Mouse (Mus musculus): ENCODE measurements around the gene Aldh4a1. TPM values are rescaled to one million over a fixed set of nuclear protein-coding genes. Genes with fewer than 3 reads are reported as not detected.

Aldh4a1 gene
- 10 to 100 TPM; 84.7 to 90.8 TPM for total RNA-seq (2021)
- long read RNA-seq, experiment 1, transcript Aldh4a1-201 (15 exons, 3,382 nt) = major isoform, 70 of 117 reads
- long read RNA-seq, experiment 1, partial matches to known transcripts = 41 of 117 reads
- long read RNA-seq, experiment 1, other reads (novel, unspliced or antisense) = 6 of 117 reads
- long read RNA-seq, experiment 2, transcript Aldh4a1-201 (15 exons, 3,382 nt) = major isoform, 32 of 58 reads
- long read RNA-seq, experiment 2, partial matches to known transcripts = 24 of 58 reads
- long read RNA-seq, experiment 2, other reads (novel, unspliced or antisense) = 2 of 58 reads

DNA sequence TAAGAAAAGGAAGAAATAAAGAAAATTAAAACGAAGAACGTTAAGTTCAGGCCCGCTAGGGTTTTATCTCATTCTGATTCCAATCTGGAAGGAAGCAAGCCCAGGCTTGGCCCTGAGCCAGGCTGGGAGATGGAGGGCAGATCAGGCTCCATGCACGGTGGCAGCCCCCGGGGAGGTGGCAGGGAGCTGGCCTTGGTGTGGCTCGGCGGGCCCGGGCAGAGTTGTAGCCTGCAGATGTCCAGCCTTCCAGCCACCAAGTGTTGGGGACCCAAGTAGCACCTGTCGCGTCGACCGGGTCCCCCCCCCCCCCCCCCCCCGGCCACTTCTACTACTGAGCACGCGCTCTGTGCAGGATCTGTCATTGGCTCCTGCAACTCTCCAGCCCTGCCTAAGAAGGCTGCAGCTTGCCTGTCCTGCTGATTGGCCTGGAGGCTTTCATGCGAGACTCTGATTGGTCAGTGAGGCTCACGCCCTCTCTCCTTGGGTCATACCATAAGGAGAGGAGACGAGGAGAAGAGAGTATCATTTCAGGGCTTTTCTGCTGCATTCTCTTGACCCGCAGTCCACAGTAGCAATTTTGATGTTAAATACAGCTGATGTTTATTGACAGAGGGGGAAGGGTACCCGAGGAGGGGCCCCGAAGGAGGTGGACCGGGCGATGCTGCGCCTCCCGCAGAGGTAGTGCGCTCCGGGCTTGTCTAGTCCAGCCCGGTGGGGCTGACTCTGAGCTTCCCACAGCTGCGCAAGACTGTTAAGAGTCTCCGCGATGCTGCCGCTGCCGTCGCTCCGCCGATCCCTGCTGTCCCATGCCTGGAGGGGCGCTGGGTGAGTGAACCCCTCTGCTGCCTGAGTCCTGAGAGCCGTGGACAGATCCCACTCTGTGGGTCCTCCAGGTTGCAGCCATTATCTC is at the start of gene Aldh4a1:
TSS of gene Aldh4a1 (plus strand) at position 494 of the 910 bp plus-strand sequence.
- peak; percentile 91 to 97 for DNase-seq

DNA sequence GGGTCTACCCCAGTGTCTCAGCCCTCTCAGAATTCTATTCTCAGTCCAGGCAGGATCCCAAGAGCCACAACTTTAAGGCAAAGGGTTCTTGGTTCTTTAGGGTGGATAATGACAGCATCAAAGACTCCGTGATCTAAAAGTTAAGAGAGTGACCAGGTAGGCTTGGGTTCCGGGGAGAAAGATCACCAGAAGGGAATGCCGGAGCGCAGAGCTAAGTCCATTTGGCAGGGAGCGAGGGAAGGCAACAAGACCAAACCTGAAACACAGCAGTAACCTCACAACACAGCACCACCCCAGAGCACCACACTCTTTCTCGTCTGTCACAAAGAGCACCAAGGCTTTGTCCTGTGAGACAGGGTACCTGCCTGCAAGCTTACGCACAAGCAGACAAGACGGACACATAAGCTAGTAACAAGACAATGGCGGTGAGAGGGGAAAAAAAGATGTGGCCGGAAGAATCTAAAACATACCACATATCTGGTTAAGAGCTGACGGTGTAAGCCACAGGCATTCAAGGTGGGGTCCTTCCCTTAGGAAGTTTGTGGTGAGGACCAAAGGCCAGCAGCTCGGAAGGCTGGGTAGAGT is 49.6 kb upstream of the Aldh4a1 start:
- no peak for DNase-seq

DNA sequence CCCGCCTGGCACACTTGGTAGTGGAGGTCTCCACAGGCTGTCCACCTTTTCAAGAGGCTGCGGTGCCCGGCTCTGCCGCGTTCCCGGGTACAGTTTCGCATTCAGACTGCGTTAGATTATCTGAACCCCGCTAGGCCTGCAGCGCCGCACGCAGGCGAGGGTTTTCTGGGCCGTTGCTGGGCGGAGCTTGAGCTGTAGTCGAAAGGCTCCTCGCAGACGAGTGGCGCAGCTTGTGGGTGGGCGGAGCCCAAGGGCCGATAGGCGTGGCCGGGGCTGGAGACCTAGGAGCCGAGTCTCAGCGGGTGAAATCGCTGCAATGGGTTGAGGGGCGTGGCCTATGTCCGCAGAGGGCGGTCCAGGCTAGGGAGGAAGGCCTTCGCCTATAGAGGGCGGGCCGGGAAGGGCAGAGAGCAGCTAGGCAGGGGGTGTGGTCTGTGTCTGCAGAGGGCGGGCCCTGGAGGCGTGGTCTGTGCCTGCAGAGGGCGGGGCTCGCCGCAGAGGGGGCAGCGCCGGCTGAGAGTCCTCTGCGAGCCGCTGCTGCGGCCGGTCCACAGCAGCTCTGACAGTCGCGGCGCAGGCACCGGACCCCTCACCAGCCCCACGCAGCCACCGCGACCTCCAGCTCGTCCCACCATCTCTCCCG is 48.4 kb upstream of the Aldh4a1 start:
- peak; percentile 99 to 100 for DNase-seq

- DNase-seq = peak in 1 of 2 experiments; percentile 63
These were observed 47.6 kb upstream of the Aldh4a1 start for GRCm38 (mm10) chr4:139574799-139575672.

- DNase-seq = peak in 1 of 2 experiments; percentile 47
These were observed 47.0 kb upstream of the Aldh4a1 start for GRCm38 (mm10) chr4:139575673-139576003.

DNA sequence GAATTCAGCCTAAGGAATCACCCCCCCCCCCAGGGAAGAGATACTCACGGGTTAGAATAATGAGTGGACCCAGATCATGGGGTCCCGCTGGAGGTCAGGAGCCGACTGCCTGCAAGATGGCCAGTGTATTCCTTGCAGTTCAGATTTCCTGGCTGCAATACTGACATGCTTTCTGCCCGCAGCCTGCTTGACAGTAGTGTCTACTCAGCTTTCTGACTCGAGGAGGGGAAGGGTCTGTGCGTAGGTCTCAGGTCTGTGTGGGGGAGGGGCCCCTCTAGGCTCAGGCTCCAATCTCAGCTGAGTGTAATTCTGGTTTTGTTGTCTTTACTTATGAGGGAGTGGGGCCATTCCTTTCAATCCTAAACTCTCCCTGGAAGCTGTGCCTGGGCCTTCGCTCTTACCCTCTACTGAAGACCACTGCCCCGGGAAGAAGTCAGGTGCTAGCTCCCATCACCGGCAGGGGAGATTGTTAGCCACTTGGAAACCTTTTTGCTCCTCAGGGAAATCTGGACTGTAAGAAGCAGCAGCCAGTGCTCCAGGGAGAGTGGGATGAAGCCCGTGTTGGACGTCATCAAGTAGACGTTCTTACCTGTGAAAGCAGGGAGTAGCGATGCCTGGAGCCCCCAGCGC is 46.3 kb upstream of the Aldh4a1 start:
- peak in 1 of 2 experiments; percentile 15 for DNase-seq

GRCm38 (mm10) chr4:139577006-139577405 is 45.7 kb upstream of the Aldh4a1 start:
- peak in 1 of 2 experiments; percentile 13 for DNase-seq

- DNase-seq = no peak
These were observed 44.3 kb upstream of the Aldh4a1 start for GRCm38 (mm10) chr4:139578389-139578788.

DNA sequence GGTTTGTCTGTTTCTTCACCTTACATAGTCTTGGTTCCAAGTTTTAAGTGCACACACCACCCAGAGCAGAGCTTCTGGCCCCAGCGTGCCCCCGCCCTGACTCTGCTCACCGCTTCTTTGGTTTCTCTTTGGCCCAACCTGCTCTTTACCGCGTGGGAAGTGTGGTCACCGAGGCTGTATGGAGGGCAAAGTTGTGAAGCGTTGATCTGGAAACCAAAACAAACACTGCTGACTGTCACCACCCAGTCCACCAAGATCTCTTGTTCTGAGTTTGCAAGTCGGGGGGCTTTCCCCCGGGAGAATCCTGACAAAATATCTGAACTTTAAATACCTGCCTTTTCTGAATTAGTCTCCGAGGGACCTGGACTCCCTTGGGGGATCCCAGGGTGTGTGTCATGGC is 43.7 kb upstream of the Aldh4a1 start:
- DNase-seq = no peak

GRCm38 (mm10) chr4:139579466-139579865 is 43.2 kb upstream of the Aldh4a1 start:
- peak in 1 of 2 experiments; percentile 29 for DNase-seq

DNA sequence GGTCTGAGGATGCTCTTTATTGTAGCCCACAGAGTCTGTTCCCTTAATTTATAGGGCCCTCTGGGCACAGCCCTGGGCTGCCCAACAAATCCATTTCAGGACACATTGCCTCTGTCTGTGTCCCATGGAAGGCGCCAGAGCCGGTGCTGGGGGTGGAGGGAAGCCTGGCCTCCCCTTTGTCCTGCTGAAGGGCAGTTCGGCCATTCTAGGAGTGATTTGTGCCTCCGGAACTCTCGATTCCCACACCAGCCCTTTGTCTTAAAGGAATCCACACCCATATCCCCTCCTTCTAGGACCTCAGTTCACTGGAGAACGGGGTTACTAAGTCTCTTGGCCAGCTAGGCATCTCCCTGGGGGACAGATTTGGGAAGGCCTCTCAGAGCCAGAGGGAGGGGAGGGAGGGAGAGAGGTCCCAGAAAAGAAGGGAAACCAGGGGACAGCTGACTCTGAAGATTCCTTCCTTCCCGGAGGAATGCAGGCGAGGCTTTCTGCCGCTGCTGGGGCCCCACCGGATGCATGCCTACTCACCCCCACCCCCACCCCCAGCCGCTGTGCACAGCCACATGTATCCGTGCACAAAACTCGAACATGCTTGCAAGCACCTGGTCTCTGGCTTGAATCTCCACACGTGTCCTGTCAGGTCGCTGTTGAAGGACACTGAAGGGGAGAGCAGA is 41.9 kb upstream of the Aldh4a1 start:
- peak; percentile 73 to 74 for DNase-seq

GRCm38 (mm10) chr4:139581427-139582051 is 41.1 kb upstream of the Aldh4a1 start:
- peak; percentile 56 to 57 for DNase-seq

GRCm38 (mm10) chr4:139582346-139582745 is 40.3 kb upstream of the Aldh4a1 start:
- peak in 1 of 2 experiments; percentile 6 for DNase-seq

GRCm38 (mm10) chr4:139582903-139583302 is 39.8 kb upstream of the Aldh4a1 start:
- DNase-seq = no peak

DNA sequence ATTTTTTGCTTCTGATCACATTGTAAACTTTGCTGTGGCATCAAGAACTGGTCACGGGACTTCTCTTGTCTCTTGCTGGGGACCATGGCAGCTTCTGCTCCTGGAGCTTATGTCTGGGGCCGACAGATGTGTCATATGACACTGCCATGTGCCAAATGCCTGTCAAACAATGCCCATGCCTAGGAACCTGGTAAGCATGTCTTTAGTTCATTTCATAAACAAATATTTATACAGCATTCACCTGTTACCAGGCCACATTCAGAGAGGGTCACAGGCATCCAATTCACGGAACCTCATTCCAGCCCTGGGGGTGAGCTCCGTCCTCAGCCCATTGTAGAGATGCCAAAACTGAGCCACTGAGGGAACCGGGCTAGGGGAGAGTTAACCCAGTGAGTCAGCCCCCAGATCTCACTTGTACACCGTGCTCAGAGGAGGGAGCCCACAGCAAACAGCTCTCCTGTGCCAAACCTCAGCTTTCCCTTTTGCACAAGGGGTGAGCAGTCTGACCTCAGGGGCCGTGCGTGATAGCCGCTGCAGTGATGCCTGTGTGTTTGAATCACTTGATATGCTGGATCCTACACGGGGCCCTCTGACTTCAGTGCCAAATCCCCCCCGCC is 38.9 kb upstream of the Aldh4a1 start:
- DNase-seq = no peak

- peak; percentile 7 to 43 for DNase-seq
These were observed 38.0 kb upstream of the Aldh4a1 start for GRCm38 (mm10) chr4:139584704-139585103.

DNA sequence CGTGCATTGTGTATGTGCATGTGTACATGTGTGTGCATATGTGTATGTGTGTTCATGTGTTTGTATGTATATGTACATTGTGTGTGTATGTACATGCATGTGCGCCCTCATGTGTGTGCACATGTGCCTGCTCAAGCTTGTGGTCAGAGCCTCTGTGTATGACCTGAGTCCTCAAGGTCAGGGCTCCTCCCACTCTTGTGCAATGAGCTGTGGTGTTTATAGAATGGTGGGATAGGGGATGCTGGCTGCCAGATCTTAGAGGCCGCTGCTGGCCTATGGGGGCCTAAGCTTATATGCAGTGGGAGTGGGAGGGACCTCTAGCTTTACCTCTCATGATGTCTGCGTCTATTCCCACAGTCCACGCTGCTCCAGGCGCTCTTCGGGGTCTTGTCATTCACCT is 37.0 kb upstream of the Aldh4a1 start:
- DNase-seq = no peak

GRCm38 (mm10) chr4:139587370-139587769 is 35.3 kb upstream of the Aldh4a1 start:
- peak in 1 of 2 experiments; percentile 61 for DNase-seq

- no peak for DNase-seq
These were observed 34.9 kb upstream of the Aldh4a1 start for GRCm38 (mm10) chr4:139587773-139588172.

Data from heart, adult 18-20 months (tissue).